Mouse (Mus musculus): ENCODE data around the gene Cttnbp2. TPM values are rescaled to one million over a fixed set of nuclear protein-coding genes. Genes with fewer than 3 reads are reported as not detected.
A peak's percentile ranks its signal among the peaks of the same experiment; 100 is the strongest.
"Not testable (repeated sequence)": the region's sequence is repeated elsewhere in the genome, so short reads cannot be mapped to it uniquely, and the experiment has no call there.

The Cttnbp2 gene
- total RNA-seq, 2 experiments from 2014 or later = 1.3 to 1.7 TPM

DNA sequence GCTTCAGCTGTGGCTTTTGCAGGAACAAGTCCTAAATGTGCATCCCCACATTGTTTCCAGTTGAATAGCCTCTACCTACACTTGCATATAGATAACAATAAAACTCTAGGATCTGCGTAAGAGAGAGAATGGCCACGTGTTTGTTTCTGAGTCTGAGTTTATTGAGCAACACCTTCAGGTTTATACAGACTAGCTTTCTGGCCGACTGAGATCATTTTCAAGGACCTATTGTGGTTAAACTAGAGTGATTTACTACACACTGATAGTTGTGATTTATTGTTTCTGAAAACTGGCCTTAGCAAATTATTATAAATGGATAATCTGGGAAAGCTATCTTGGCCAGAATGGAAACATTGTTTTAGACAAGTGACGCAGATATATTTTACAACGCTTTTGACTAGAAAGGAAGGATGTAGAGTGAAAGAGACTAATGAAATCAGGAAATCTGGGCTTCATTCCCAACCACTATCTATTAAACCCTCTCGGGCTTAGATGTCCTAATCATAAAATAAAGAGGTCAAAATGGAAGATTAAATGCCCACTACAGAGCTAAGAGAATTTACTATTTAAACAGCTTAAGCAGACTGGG is 96.7 kb downstream of the Cttnbp2 start:
- DNase-seq (ENCODE audit: low spot score) = no peak

DNA sequence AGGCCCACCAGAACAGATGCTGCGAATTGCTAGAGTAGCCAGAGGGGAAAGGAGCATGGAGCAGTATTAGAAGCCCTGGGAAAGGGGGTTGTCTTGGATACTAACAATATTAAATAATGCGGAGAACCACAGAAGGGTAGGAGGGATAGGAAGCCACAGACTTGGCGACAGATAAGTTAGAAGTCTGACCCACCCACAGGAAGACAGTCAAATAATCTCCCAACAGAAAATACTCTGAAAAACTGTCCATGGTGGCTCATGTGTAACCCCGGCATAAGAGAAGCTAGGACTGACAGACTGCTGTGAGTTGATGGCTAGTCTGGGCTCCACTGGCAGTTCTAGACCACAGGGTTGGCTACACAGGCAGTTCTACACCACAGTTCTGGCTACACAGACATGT is 98.7 kb downstream of the Cttnbp2 start:
- no peak for DNase-seq (ENCODE audit: low spot score)

DNA sequence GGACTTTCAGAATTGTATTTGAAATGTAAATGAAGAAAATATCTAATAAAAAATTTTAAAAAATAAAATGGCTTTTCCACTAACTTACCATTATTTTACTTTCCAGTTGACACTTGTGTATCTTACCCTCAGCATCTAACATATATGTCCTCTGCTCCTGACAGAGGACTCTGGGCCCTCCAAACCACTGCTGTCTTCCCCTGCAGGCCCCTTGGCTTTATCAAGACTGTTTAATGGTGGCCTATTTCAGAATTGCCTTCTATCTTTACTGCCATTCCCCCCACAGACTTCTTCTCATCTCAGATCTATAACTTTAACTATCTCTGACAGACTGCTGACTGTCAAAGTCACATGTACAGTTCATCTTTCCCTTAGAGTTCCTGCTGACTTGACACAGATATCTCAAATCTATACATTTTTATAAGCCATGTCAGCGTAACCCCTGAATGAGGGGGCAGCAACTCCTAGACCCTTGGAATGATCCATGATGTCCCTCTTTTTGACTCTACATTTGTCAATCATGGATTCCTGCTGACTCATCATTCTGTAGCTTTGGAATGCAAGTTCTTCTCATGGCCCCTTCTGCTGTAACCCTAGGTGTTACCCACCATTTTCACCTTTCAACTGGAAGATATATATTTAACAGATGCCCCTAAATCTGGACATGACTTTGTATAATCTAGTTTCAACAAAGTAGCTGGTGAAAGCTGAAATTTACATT is 103.0 kb downstream of the Cttnbp2 start:
- no peak for DNase-seq (ENCODE audit: low spot score)

DNA sequence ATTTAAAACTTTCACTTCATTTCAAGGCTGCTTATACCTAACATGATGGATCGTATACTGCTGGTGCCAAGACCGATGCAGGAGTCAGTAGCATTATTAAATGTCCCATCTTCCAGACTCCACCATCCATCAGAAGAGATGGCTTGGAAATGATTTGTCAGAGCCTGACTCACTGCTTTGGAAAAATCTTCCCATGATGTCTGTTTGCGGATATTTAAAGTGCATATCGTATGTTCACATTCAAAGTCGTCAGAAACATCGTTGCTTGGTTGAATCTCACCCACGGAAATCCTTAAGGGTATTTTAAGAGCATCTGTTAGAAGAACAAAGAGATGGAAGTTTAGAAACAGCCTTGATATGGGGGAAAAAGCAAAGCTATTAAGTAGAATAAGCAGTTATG is 106.2 kb downstream of the Cttnbp2 start:
- no peak for DNase-seq (ENCODE audit: low spot score)

DNA sequence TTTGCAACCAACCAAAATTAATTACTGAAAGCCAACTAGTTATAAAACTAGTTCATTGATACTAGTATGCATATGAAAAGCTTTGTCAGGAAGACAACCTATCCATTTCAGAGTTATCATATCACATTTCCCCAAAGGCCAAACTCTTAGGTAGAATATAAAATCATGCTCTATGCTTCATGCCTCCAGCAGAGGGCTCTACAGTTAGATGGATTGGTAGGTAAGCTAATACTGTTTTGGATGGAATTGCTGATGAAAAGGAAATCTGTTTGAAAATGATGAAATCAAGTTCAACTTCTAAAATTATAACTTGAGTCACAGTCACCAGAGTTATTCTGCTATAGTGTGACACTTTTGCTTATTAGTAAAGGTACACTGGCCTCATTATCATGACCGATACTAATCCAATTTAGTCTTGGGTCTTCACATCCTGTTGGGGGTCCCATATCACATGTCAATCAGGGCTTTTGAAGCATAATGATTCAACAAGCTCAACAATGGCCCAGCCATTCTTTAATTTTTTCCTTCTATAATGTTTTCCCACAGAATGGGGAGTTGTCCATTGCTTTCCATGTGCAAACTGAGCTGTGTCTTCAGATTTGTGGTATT is 113.5 kb downstream of the Cttnbp2 start:
- DNase-seq (ENCODE audit: low spot score) = no peak

DNA sequence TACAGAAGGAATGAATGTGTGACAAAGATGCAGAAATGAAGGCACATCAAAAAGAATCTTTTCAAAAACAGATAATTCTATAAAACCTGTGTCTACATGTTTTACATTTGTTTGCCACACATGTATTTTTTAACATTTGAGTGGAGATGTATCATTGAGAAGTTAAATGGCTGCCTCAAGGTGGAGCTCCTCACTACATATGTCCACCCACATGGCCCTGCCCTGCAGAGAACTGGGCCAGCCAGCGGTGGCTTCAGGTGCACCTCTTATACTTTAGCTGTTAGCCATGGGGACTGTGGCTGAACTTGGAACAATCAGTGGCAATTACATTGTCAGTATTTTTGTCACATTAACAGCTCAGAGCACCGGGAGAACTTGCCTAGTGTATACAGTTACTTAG is 133.3 kb downstream of the Cttnbp2 start:
- DNase-seq (ENCODE audit: low spot score) = no peak

DNA sequence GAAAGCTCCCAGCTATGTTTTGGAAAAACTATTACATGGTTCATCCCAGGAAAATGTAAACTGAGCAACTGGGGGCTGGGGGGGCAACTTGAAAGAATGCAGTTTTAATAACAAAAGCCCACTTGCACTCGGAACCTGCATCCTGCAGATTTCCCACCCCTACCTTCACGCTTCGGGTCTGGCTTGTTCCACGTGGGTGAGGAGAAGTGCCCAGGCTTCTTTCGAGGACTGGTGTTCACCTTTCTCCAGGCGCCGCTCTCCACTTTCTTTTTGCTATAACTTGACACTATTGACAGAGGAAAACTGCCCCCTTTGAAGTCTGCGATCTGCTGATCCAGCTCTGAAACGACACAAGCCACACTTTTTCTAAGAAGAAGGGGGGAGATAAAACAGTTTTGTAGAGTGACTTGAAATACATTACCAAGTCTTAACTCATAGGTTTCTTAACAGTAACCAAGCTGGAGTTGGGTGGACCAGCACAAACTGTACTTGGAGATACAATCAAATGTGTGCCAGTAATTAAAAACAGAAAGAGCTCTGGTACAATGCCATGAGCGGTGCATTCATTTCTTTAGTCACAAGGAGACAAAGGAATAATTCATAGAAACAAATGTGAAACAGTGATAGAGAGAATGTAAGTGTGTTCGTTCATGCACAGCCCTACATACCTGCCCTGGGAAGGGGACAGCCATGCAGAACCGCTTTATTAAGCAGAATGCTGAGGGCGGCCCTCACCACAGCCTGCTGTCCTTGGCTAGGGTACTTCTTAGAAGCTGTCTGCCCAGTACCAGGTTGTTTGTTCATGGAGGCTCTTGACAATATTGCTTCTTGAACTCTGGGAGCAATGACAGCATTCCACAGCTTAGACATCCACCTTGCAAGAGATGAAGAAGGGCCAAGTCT is 134.1 kb downstream of the Cttnbp2 start:
- no peak for DNase-seq (ENCODE audit: low spot score)

DNA sequence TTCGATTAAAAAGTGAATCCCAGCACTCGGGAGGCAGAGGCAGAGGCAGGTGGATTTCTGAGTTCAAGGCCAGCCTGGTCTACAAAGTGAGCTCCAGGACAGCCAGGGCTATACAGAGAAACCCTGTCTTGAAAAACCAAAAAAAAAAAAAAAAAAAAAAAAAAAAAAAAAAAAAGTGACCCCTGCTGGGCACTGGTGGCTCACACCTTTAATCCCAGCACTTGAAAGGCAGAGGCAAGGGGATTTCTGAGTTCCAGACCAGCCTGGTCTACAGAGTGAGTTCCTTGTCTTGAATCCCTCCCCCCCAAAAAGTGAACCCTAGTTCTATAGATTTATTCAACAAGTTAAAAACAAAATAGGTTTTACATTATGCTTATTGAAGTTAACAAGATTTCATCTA is 136.9 kb downstream of the Cttnbp2 start:
- not testable (repeated sequence) for DNase-seq (ENCODE audit: low spot score)

DNA sequence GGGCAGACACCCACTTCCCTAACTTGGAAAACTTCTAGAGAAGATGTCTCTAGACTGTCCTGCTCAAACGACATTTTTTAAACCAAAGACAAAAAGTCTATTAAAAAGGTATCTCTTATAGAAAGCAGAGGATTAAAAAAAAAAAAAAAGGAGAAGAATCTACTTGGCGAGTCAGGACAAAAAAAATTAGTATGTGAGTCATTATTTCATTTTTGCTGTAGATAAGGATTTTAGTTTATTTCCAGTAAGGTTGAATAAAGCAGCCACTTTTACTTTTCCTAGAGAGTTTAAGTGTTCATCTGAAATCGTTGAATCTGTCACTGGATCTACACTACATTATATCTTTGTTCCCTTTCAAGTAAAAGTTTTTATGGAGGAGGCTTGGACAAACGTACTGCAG is 139.9 kb downstream of the Cttnbp2 start:
- no peak for DNase-seq (ENCODE audit: low spot score)

DNA sequence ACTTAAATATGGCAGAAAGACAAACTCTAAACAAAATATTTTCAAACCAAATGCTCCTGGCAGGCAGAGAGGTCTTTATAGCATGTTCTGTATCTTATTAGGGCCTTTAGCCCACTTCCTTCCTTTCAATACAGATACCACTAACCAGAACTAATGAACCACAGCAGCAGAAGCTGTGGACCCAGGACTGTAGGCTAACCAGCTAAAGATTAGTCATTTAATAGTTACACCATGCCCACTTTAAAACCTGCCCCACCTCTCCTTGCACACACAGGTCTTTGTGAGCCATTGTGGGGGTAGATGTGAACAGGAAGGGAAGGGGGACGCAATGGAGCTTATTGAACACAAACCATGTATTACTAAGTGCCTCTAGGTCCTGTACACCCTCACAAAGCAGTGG is 141.0 kb downstream of the Cttnbp2 start:
- no peak for DNase-seq (ENCODE audit: low spot score)

DNA sequence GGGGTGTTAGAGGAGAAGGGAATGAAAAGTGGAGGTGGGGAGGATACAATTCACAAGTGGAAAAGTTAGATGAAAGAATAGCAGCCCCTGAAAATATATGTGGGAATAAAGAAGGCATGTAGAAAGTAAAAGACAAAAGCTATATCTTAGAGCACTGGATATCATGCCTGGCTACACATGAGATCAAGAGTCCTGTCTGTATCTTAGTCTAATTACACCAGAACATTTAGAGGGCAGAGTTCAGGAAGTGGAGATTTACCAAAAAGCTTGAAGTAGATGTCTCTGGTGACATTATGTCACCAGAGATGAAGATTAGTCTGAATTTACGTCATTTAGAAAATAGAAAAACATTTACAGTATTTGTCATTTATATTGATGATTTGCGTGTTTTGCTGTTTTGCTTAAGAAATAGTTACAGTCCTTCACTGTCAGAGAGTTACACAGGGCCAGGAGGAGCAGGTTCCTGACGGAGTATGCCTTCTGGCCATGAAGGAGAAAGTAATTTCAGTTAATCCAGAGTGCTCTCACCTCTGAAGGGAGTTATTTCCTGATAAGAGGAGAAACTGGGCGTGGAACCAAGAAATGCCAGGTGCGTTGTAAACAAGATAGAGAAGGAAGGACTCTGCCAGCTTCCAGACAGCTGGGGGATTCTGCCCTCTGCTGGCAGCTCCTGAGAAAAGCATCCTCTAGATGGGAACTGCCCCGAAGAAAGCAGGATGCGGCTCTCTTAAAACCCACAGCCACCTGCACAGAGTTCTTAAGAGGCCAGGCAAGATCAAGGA is 142.0 kb downstream of the Cttnbp2 start:
- peak; percentile 11 for DNase-seq (ENCODE audit: low spot score)

DNA sequence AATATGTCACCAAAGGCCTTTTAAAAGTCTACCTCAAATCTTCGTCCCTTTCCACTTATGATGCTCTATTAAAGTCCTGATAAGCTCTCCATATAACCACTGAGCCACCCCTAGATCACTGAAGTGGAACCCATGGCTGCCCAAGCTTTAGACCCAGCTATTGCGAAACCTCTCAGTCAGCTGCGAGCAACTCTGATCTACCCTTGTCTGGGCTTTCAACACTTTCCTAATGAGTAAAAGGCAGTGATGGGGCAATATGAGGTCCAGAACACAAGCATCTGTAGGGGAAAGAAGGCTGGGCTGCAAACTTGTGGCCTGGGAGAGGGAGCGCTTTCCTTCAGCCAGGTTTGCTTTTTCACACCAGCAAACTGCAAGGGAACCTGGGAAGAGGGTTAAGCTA is 144.9 kb downstream of the Cttnbp2 start:
- no peak for DNase-seq (ENCODE audit: low spot score)

DNA sequence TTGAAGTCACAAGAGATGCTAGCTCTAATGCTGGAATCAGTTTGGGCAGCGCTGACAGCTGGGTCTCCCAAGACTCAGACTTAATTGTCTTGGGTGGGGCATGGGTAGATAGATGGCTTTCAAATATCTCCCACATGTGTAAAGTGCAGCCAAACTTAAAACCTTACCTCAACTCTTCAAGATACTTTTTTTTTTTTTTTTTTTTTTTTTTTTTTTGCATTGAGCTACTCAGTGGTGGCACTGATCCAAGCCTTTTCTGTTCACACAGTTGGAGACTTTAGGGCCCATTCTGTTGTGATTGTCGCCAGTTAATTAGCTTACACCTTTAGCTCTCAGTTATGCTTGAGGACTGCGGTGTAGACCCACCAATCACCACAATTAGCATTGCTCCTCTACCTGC is 145.6 kb downstream of the Cttnbp2 start:
- no peak for DNase-seq (ENCODE audit: low spot score)

DNA sequence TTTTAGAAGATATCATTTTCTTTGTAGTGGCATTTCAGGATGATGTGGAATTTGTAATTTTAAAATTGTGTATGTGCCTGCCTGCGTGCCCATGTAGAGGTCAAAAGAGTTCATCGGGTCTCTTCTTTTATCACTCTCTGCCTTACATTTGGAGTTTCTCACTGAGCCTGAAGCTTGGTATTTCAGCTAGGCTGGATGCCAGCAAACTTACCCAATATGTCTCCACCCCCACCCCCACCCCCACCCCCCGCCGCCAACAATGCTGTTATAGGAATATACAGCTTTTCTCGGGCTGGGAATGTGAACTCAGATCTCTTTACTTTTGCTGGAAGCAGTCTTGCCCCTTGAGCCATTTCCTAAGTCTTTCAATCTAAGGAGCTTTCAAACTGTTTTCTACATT is 152.4 kb downstream of the Cttnbp2 start:
- DNase-seq (ENCODE audit: low spot score) = no peak

DNA sequence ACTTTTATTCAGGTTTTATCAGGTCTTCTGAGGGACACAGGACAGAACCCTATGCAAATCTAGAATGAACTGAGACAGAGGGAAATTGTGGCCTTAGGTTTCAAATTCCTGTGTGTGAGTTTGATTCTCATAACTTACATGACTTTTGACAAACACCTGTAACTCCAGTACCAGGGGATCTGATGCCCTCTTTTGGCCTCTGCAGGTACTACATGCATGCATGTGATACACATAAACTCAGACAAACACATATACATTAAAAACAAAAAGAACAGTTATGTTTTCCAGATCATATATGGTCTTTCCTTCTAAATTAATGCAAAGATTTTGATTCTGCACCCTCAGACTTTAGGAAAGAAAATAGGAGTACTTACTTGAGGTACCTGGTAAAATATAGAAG is 153.7 kb downstream of the Cttnbp2 start:
- no peak for DNase-seq (ENCODE audit: low spot score)

DNA sequence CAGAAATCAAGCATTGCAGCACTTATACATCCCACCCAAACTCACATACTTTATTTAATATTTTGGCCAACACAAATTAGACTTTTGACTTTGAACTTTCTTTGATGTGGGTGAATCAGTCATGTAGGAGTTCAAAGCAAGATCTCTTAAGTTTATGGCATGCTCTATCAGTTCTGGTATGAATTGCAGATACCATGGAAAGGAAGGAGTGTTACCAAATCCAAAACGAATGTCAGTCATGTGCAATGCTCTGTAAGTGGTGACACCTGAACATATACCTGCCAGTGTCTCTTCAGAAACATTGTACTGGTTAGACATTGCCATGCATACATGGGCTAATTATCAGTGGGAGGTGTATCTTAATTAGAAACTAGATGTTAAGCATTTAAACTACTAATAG is 154.5 kb downstream of the Cttnbp2 start:
- no peak for DNase-seq (ENCODE audit: low spot score)

DNA sequence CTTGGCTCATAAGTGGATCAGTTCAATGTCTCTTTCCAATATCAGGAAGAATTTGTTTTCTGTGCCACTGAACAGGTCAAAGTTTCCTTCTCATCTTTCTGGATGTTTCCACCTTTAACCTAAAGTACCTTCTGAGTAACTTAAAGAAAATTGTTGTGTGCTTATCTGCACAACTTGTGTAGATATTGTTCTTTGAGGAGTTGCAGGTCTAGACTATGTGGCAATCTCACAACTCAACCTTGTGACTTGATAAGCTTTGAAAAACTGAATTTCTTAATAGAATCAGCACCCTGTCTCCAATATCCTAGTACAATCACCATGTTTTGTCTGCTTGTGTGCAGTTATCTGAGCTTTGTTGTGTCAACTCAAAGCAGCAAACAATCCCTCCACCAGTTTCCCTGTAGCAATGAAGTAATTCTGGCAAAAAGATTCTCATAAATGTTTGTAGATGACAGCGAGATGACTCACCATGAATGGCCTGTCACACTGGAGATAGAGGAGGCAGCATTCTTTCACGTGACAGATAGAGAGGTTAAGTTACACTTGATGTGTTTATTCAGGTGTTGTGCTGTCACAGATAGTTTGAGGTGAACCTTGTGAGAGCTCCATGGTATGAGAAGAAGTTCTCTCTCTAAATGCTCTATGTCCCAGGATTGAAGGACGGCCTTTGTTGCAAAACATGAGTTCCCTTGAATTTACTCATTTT is 165.3 kb downstream of the Cttnbp2 start:
- no peak for DNase-seq (ENCODE audit: low spot score)

DNA sequence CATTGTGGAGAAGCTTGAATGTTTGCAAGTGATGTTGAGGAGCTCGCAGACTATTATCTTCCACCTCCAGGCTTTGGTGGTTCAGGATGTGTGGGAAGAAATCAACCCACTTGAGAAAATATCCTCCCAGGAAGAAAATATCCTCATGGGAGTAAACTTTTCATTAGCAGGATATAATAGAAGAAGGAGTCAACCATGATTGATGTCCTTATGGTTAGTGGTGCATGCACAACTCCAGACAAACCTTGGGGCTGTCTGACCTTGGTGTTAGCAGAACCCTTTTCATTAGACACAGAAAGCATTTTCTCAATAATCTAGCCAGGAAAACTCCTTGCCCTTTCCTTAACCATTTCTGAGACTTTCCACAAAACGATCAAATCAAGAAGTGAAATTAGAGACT is 170.4 kb downstream of the Cttnbp2 start:
- no peak for DNase-seq (ENCODE audit: low spot score)

DNA sequence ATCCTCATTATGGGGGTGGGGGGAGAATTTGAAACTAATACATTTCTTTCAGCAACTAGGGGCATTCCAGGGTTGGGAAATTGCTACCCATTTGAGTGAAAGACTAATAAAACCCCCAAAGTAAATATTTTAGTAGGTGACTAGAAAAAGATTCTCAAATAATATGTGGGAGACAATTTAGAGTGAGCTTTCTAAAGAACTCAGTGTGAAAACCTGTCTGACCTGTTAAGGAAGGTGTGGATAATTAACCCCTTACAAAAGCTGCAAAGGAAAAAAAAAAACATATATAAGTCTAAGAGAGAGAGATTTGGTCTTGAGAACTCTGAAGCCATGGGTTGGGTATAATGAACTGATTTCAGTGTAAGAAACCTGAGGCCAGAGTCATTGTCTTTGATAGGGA is 176.3 kb downstream of the Cttnbp2 start:
- DNase-seq (ENCODE audit: low spot score) = no peak

DNA sequence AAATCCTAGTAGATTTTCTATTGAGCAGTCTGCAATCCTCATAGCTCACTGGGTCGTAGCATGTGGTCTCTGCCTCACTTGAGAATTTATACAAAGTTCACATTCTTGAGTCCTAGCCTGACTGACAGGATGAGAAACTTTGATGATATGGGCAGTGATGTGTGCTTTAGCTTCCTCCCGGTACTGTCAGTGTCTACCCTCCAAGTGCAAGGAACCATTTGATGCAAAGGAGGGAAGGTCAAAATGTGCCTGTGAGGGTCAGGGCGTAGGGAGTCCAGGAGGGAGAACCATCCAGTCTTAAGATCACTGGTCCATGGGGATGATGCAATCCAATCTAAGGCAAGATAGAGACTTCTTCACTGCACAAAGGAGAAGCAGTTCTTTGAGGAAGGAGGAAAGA is 179.2 kb downstream of the Cttnbp2 start:
- no peak for DNase-seq (ENCODE audit: low spot score)

DNA sequence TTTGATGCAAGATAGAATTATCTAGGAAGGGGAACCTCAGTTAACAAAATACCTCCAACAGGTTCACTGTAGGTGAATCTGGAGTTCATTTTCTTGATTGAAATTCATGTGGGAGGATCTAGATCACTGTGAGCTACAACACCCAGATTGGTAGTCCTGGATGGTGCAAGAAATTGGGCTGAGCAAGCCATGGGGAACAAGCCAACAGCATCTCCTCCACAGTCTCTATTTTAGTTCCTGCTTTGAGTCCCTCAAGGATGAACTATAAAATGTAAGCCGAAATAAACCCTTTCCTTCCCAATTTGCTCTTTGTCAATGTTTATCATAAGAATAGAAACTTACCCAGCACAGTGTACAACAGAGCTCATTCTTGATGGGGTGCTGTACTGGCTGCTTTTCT is 191.7 kb downstream of the Cttnbp2 start:
- DNase-seq (ENCODE audit: low spot score) = no peak

Measured in gastrocnemius, adult 18-20 months (tissue).